Mouse (Mus musculus) liver (tissue): Measurements from ENCODE around the gene Ttc7b.

Experiments used
- DNase-seq: peaks from one replicate; pipeline ENCODE4 v3.0.0-alpha.2; 2020; ENCODE audit warnings: mixed read lengths

The Ttc7b gene

GRCm38 (mm10) chr12:100293956-100294355, 226.7 kb downstream of the Ttc7b start:
- no peak for DNase-seq

- DNase-seq = peak; percentile 32
Measured at GRCm38 (mm10) chr12:100290711-100291685, 229.6 kb downstream of the Ttc7b start.

GRCm38 (mm10) chr12:100290178-100290531, 230.5 kb downstream of the Ttc7b start:
- no peak for DNase-seq

GRCm38 (mm10) chr12:100289267-100290177, 231.1 kb downstream of the Ttc7b start:
- peak; percentile 50 for DNase-seq

- DNase-seq = no peak
Measured at GRCm38 (mm10) chr12:100288018-100288417, 232.6 kb downstream of the Ttc7b start.

- DNase-seq = no peak
Measured at GRCm38 (mm10) chr12:100287565-100287964, 233.1 kb downstream of the Ttc7b start.

GRCm38 (mm10) chr12:100283283-100283682, 237.3 kb downstream of the Ttc7b start:
- no peak for DNase-seq

- DNase-seq = peak; percentile 27
Measured at GRCm38 (mm10) chr12:100282025-100282885, 238.4 kb downstream of the Ttc7b start.

GRCm38 (mm10) chr12:100280972-100281794, 239.4 kb downstream of the Ttc7b start:
- DNase-seq = no peak

- DNase-seq = no peak
Measured at GRCm38 (mm10) chr12:100279898-100280297, 240.7 kb downstream of the Ttc7b start.

GRCm38 (mm10) chr12:100278358-100278757, 242.3 kb downstream of the Ttc7b start:
- no peak for DNase-seq

- DNase-seq = no peak
Measured at GRCm38 (mm10) chr12:100277534-100277905, 243.1 kb downstream of the Ttc7b start.

- peak; percentile 64 for DNase-seq
Measured at GRCm38 (mm10) chr12:100276607-100277533, 243.8 kb downstream of the Ttc7b start.

GRCm38 (mm10) chr12:100275850-100276249, 244.8 kb downstream of the Ttc7b start:
- no peak for DNase-seq

GRCm38 (mm10) chr12:100273033-100273432, 247.6 kb downstream of the Ttc7b start:
- DNase-seq = no peak

- DNase-seq = no peak
Measured at GRCm38 (mm10) chr12:100269967-100270662, 250.5 kb downstream of the Ttc7b start.

GRCm38 (mm10) chr12:100268011-100268410, 252.6 kb downstream of the Ttc7b start:
- DNase-seq = peak; percentile 62

- no peak for DNase-seq
Measured at GRCm38 (mm10) chr12:100265546-100266309, 254.9 kb downstream of the Ttc7b start.

- DNase-seq = no peak
Measured at GRCm38 (mm10) chr12:100264941-100265340, 255.7 kb downstream of the Ttc7b start.
